Mouse (Mus musculus) forebrain, embryonic 13.5 days (tissue): ENCODE results near the gene Vsig2. TPM values are rescaled to one million over a fixed set of nuclear protein-coding genes. Genes with fewer than 3 reads are reported as not detected.

Experiments
- ATAC-seq: fragments of 200-750 bp; cut with Nextera tagmentation; 2 replicates; pipeline ENCODE4 v1.8.0; 2017
- H3K27ac ChIP-seq: fragments of 300-500 bp; sonication (generic); 2 replicates; pipeline ENCODE4 v1.5.1; 2015; ENCODE audit warnings: inconsistent platforms, mild to moderate bottlenecking, moderate library complexity
- H3K27me3 ChIP-seq: fragments of 300-500 bp; sonication (generic); 2 replicates; pipeline ENCODE4 v1.6.1; 2015; ENCODE audit warnings: mild to moderate bottlenecking, inconsistent platforms
- H3K36me3 ChIP-seq: fragments of 300-500 bp; sonication (generic); 2 replicates; pipeline ENCODE4 v1.6.1; 2015; ENCODE audit warnings: mild to moderate bottlenecking, inconsistent platforms; ENCODE audit not compliant: poor library complexity, severe bottlenecking
- H3K4me1 ChIP-seq: fragments of 300-500 bp; sonication (generic); 2 replicates; pipeline ENCODE4 v1.6.1; 2015; ENCODE audit warnings: inconsistent platforms
- H3K4me2 ChIP-seq: fragments of 300-500 bp; sonication (generic); 2 replicates; pipeline ENCODE4 v1.6.1; 2015; ENCODE audit warnings: inconsistent platforms, mild to moderate bottlenecking, moderate library complexity
- H3K4me3 ChIP-seq: fragments of 300-500 bp; sonication (generic); 2 replicates; pipeline ENCODE4 v1.5.1; 2015; ENCODE audit warnings: mild to moderate bottlenecking, inconsistent platforms
- H3K9ac ChIP-seq: fragments of 300-500 bp; sonication (generic); 2 replicates; pipeline ENCODE4 v1.6.1; 2015; ENCODE audit warnings: mild to moderate bottlenecking, inconsistent platforms
- H3K9me3 ChIP-seq: fragments of 300-500 bp; sonication (generic); replicated peaks from 2 replicates; pipeline ENCODE4 v1.6.1; 2016; ENCODE audit warnings: inconsistent platforms
- WGBS: fragments of 180-500 bp; shearing (Covaris S2); methylation state at CpG from one replicate; pipeline ENCODE4 v1.1.7; 2015; 5-methylcytosine and 5-hydroxymethylcytosine counted together
- polyA plus RNA-seq: library from polyadenylated mRNA; unstranded; fragments of >200 nt; fragmentation: Nextera tagmentation; extraction: Ambion mirVana; gene quantifications from 2 replicates; pipeline ENCODE4 v1.2.1, GENCODE M21; 2015

The Vsig2 gene
- polyA plus RNA-seq, 1 experiment from 2014 or later: 0.26 TPM

GRCm38 (mm10) chr9:37576436-37576930, 37.4 kb downstream of the Vsig2 start:
- Histone ChIP-seq H3K36me3 (no peaks in the 10 kb centered on the region), H3K27me3 (no peaks in the 10 kb centered on the region), H3K9ac (no peak overlapping the region; the same call in 1 of the 2 replicates), H3K27ac (0 out of 2 replicates have a peak overlapping the region, but pooled peaks have one; percentile 40), H3K4me3 (no peak overlapping the region), H3K9me3 (no peaks in the 10 kb centered on the region), H3K4me1 (peaks cover 8% of the 10 kb centered on the region), H3K4me2 (peak overlapping the region; percentile 44)
- ATAC-seq: peak; percentile 87
- WGBS: 31% methylated on average over 14 of the region's 14 CpGs

GRCm38 (mm10) chr9:37583594-37583993, 44.5 kb downstream of the Vsig2 start:
- Histone ChIP-seq H3K27ac (no peak overlapping the region), H3K4me2 (no peak overlapping the region), H3K9me3 (no peaks in the 10 kb centered on the region), H3K36me3 (no peaks in the 10 kb centered on the region), H3K9ac (no peak overlapping the region), H3K4me1 (no peaks in the 10 kb centered on the region), H3K27me3 (no peaks in the 10 kb centered on the region), H3K4me3 (no peak overlapping the region)
- ATAC-seq: no peak
- 84% methylated on average over 5 of the region's 5 CpGs for WGBS

GRCm38 (mm10) chr9:37586718-37587117, 47.7 kb downstream of the Vsig2 start:
- H3K4me2 ChIP-seq: no peak overlapping the region
- no peak for ATAC-seq
- H3K27ac ChIP-seq: no peak overlapping the region
- no peak overlapping the region for H3K4me3 ChIP-seq
- no peaks in the 10 kb centered on the region for H3K4me1 ChIP-seq
- no peak overlapping the region for H3K9ac ChIP-seq
- H3K36me3 ChIP-seq: no peaks in the 10 kb centered on the region
- no peaks in the 10 kb centered on the region for H3K9me3 ChIP-seq
- WGBS: 79% methylated on average over 4 of the region's 4 CpGs
- H3K27me3 ChIP-seq: no peaks in the 10 kb centered on the region

- 85% methylated on average over 4 of the region's 4 CpGs for WGBS
- H3K36me3 ChIP-seq: no peaks in the 10 kb centered on the region
- no peak overlapping the region for H3K9ac ChIP-seq
- H3K9me3 ChIP-seq: no peaks in the 10 kb centered on the region
- no peak overlapping the region for H3K4me2 ChIP-seq
- no peaks in the 10 kb centered on the region for H3K27me3 ChIP-seq
- H3K4me1 ChIP-seq: no peaks in the 10 kb centered on the region
- no peak for ATAC-seq
- H3K27ac ChIP-seq: no peak overlapping the region
- H3K4me3 ChIP-seq: no peak overlapping the region
These were observed 51.3 kb downstream of the Vsig2 start for GRCm38 (mm10) chr9:37590381-37590780.

GRCm38 (mm10) chr9:37592025-37592424, 53.0 kb downstream of the Vsig2 start:
- H3K4me1 ChIP-seq: no peaks in the 10 kb centered on the region
- no peaks in the 10 kb centered on the region for H3K27me3 ChIP-seq
- no peaks in the 10 kb centered on the region for H3K36me3 ChIP-seq
- WGBS: 76% methylated on average over 2 of the region's 2 CpGs
- no peak overlapping the region for H3K27ac ChIP-seq
- H3K9me3 ChIP-seq: no peaks in the 10 kb centered on the region
- no peak overlapping the region for H3K4me3 ChIP-seq
- H3K4me2 ChIP-seq: no peak overlapping the region
- H3K9ac ChIP-seq: no peak overlapping the region
- ATAC-seq: no peak

- WGBS: 62% methylated on average over 6 of the region's 6 CpGs
- ATAC-seq: no peak
These were observed 53.6 kb downstream of the Vsig2 start for GRCm38 (mm10) chr9:37592633-37593032.

GRCm38 (mm10) chr9:37593690-37594089, 54.6 kb downstream of the Vsig2 start:
- H3K27ac ChIP-seq: no peak overlapping the region
- H3K36me3 ChIP-seq: no peaks in the 10 kb centered on the region
- H3K4me1 ChIP-seq: no peaks in the 10 kb centered on the region
- no peak overlapping the region for H3K4me2 ChIP-seq
- H3K9me3 ChIP-seq: no peaks in the 10 kb centered on the region
- H3K9ac ChIP-seq: no peak overlapping the region
- ATAC-seq: no peak
- no peak overlapping the region for H3K4me3 ChIP-seq
- no peaks in the 10 kb centered on the region for H3K27me3 ChIP-seq
- WGBS: 89% methylated on average over 3 of the region's 3 CpGs

More at GRCm38 (mm10) chr9:37592633-37593032, 53.6 kb downstream of the Vsig2 start:
- no peaks in the 10 kb centered on the region for H3K27me3 ChIP-seq
- H3K9me3 ChIP-seq: no peaks in the 10 kb centered on the region
- no peak overlapping the region for H3K4me2 ChIP-seq
- no peak overlapping the region for H3K9ac ChIP-seq
- no peaks in the 10 kb centered on the region for H3K4me1 ChIP-seq
- no peaks in the 10 kb centered on the region for H3K36me3 ChIP-seq
- no peak overlapping the region for H3K27ac ChIP-seq
- H3K4me3 ChIP-seq: no peak overlapping the region

Other genes starting within 250 kb of the Vsig2 start
- 9.5 and 12.6 TPM in 2 replicates for gene Ccdc15, start 190.8 kb upstream of the Vsig2 start, polyA plus RNA-seq
- 0.44 and 0.49 TPM in 2 replicates for gene Hepacam, start 171.9 kb upstream of the Vsig2 start, polyA plus RNA-seq
- 3.1 and 4.2 TPM in 2 replicates for gene Robo4, start 137.4 kb upstream of the Vsig2 start, polyA plus RNA-seq
- 7.1 and 9.3 TPM in 2 replicates for gene Robo3, start 106.0 kb upstream of the Vsig2 start, polyA plus RNA-seq
- 32.3 and 38.1 TPM in 2 replicates for gene Msantd2, start 49.9 kb upstream of the Vsig2 start, polyA plus RNA-seq
- gene Esam, start 11.2 kb upstream of the Vsig2 start, polyA plus RNA-seq: 29.7 and 31.5 TPM in 2 replicates
- gene Nrgn, start 13.6 kb downstream of the Vsig2 start, polyA plus RNA-seq: 2.0 and 4.5 TPM in 2 replicates
- gene Siae, start 16.4 kb downstream of the Vsig2 start, polyA plus RNA-seq: 7.0 and 8.3 TPM in 2 replicates
- gene Spa17, start 74.5 kb downstream of the Vsig2 start, polyA plus RNA-seq: 13.1 and 15.9 TPM in 2 replicates
- gene Tbrg1, start 118.1 kb downstream of the Vsig2 start, polyA plus RNA-seq: 92.9 and 99.1 TPM in 2 replicates
- 0.18 TPM in 1 of 2 replicates, not detected in the other for gene Panx3, start 130.0 kb downstream of the Vsig2 start, polyA plus RNA-seq
- gene Olfr160, start 177.0 kb downstream of the Vsig2 start, polyA plus RNA-seq: not detected in 2 replicates
- not detected in 2 replicates for gene Olfr874, start 205.9 kb downstream of the Vsig2 start, polyA plus RNA-seq
- gene Olfr875, start 232.6 kb downstream of the Vsig2 start, polyA plus RNA-seq: not detected in 2 replicates